Mouse (Mus musculus) heart, embryonic 11.5 days (tissue): ENCODE measurements around the gene Rpl3. TPM values are rescaled to one million over a fixed set of nuclear protein-coding genes. Genes with fewer than 3 reads are reported as not detected.
A peak's percentile ranks its signal among the peaks of the same experiment; 100 is the strongest.

Experiments
- ATAC-seq: fragments of 200-750 bp; cut with Nextera tagmentation; replicated peaks from 2 replicates; pipeline ENCODE4 v1.8.0; 2017; ENCODE audit warnings: moderate library complexity; ENCODE audit not compliant: insufficient number of reproducible peaks, low FRiP score, low TSS enrichment
- H3K27ac ChIP-seq: fragments of 300-500 bp; sonication (generic); 2 replicates; pipeline ENCODE4 v1.5.1; 2014; ENCODE audit warnings: mild to moderate bottlenecking, low read depth, low read length
- H3K27me3 ChIP-seq: fragments of 300-500 bp; sonication (generic); 2 replicates; pipeline ENCODE4 v1.6.1; 2014; ENCODE audit warnings: mild to moderate bottlenecking, low read length, mixed read lengths; ENCODE audit not compliant: control insufficient read depth, insufficient read depth
- H3K36me3 ChIP-seq: fragments of 300-500 bp; sonication (generic); 2 replicates; pipeline ENCODE4 v1.6.1; 2014; ENCODE audit warnings: mild to moderate bottlenecking, low read length, moderate library complexity, mixed read lengths; ENCODE audit not compliant: control insufficient read depth, insufficient read depth
- H3K4me1 ChIP-seq: fragments of 300-500 bp; sonication (generic); 2 replicates; pipeline ENCODE4 v1.6.1; 2014; ENCODE audit warnings: low read length; ENCODE audit not compliant: control insufficient read depth, insufficient read depth
- H3K4me2 ChIP-seq: fragments of 300-500 bp; sonication (generic); 2 replicates; pipeline ENCODE4 v1.6.1; 2014; ENCODE audit warnings: mild to moderate bottlenecking, moderate library complexity
- H3K4me3 ChIP-seq: fragments of 300-500 bp; sonication (generic); 2 replicates; pipeline ENCODE4 v1.5.1; 2014; ENCODE audit warnings: low read depth, low read length
- H3K9ac ChIP-seq: fragments of 300-500 bp; sonication (generic); 2 replicates; pipeline ENCODE4 v1.6.1; 2014; ENCODE audit warnings: mild to moderate bottlenecking, low read depth, low read length, moderate library complexity
- H3K9me3 ChIP-seq: fragments of 300-500 bp; sonication (generic); replicated peaks from 2 replicates; pipeline ENCODE4 v1.6.1; 2016; ENCODE audit warnings: low read length; ENCODE audit not compliant: control insufficient read depth
- WGBS: fragments of 180-500 bp; shearing (Covaris S2); extraction: QIAGEN DNeasy Blood & Tissue Kit; methylation state at CpG from one replicate; pipeline ENCODE4 v1.1.7; 2014; ENCODE audit not compliant: insufficient replicate concordance; 5-methylcytosine and 5-hydroxymethylcytosine counted together
- polyA plus RNA-seq: library from polyadenylated mRNA; unstranded; fragments of >200 nt; fragmentation: Nextera tagmentation; extraction: Ambion mirVana; gene quantifications from 2 replicates; pipeline ENCODE4 v1.2.1, GENCODE M21; 2014

Rpl3 gene
- polyA plus RNA-seq, 1 experiment from 2014 or later: 879 TPM

GRCm38 (mm10) chr15:80075374-80075694 is 16.3 kb downstream of the Rpl3 start:
- Histone ChIP-seq H3K27me3 (no peaks in the 10 kb centered on the region), H3K9me3 (no peaks in the 10 kb centered on the region), H3K4me3 (no peak overlapping the region), H3K27ac (peak overlapping the region; percentile 10; the same call in 1 of the 2 replicates), H3K4me1 (peaks cover 15% of the 10 kb centered on the region), H3K9ac (no peak overlapping the region), H3K36me3 (peaks cover 26% of the 10 kb centered on the region), H3K4me2 (no peak overlapping the region)
- no peak for ATAC-seq
- WGBS: 42% methylated on average over 3 of the region's 3 CpGs

GRCm38 (mm10) chr15:80074663-80075373 is 16.9 kb downstream of the Rpl3 start:
- Histone ChIP-seq H3K27me3 (no peaks in the 10 kb centered on the region), H3K4me3 (no peak overlapping the region), H3K9me3 (no peaks in the 10 kb centered on the region), H3K4me2 (no peak overlapping the region), H3K27ac (no peak overlapping the region), H3K4me1 (peaks cover 16% of the 10 kb centered on the region), H3K36me3 (peaks cover 21% of the 10 kb centered on the region), H3K9ac (no peak overlapping the region)
- 38% methylated on average over 6 of the region's 6 CpGs for WGBS
- no peak for ATAC-seq

GRCm38 (mm10) chr15:80073256-80073621 is 18.4 kb downstream of the Rpl3 start:
- 80% methylated on average over 1 of the region's 1 CpGs for WGBS
- no peak overlapping the region for H3K27ac ChIP-seq

GRCm38 (mm10) chr15:80072579-80073255 is 19.0 kb downstream of the Rpl3 start:
- no peak overlapping the region for H3K27ac ChIP-seq
- no peak overlapping the region for H3K4me2 ChIP-seq

More at GRCm38 (mm10) chr15:80073256-80073621, 18.4 kb downstream of the Rpl3 start:
- H3K4me2 ChIP-seq: no peak overlapping the region
- H3K36me3 ChIP-seq: peaks cover 7% of the 10 kb centered on the region
- ATAC-seq: no peak
- H3K4me3 ChIP-seq: no peak overlapping the region
- H3K9ac ChIP-seq: no peak overlapping the region
- peaks cover 11% of the 10 kb centered on the region for H3K4me1 ChIP-seq
- H3K9me3 ChIP-seq: no peaks in the 10 kb centered on the region
- H3K27me3 ChIP-seq: no peaks in the 10 kb centered on the region

GRCm38 (mm10) chr15:80071951-80072437 is 19.7 kb downstream of the Rpl3 start:
- H3K4me3 ChIP-seq: no peak overlapping the region
- H3K27me3 ChIP-seq: no peaks in the 10 kb centered on the region
- no peak overlapping the region for H3K4me2 ChIP-seq
- 32% methylated on average over 9 of the region's 9 CpGs for WGBS
- H3K27ac ChIP-seq: no peak overlapping the region
- peaks cover under 1% of the 10 kb centered on the region; the same call in 1 of the 2 replicates for H3K36me3 ChIP-seq
- H3K9ac ChIP-seq: no peak overlapping the region
- no peak for ATAC-seq
- H3K9me3 ChIP-seq: no peaks in the 10 kb centered on the region
- H3K4me1 ChIP-seq: peaks cover 11% of the 10 kb centered on the region

More at GRCm38 (mm10) chr15:80072579-80073255, 19.0 kb downstream of the Rpl3 start:
- ATAC-seq: no peak
- H3K9me3 ChIP-seq: no peaks in the 10 kb centered on the region
- H3K27me3 ChIP-seq: no peaks in the 10 kb centered on the region
- peaks cover 11% of the 10 kb centered on the region for H3K4me1 ChIP-seq
- no peak overlapping the region for H3K9ac ChIP-seq
- H3K4me3 ChIP-seq: no peak overlapping the region
- WGBS: 83% methylated on average over 7 of the region's 7 CpGs
- peaks cover 6% of the 10 kb centered on the region; the same call in 1 of the 2 replicates for H3K36me3 ChIP-seq

GRCm38 (mm10) chr15:80070095-80070644 is 21.5 kb downstream of the Rpl3 start:
- no peak overlapping the region for H3K4me3 ChIP-seq
- H3K4me2 ChIP-seq: no peak overlapping the region
- 46% methylated on average over 8 of the region's 8 CpGs for WGBS
- H3K9ac ChIP-seq: 0 out of 2 replicates have a peak overlapping the region, but pooled peaks have one; percentile 23
- no peak for ATAC-seq
- no peaks in the 10 kb centered on the region for H3K27me3 ChIP-seq
- H3K27ac ChIP-seq: peak overlapping the region; percentile 52; the same call in 1 of the 2 replicates
- H3K36me3 ChIP-seq: no peaks in the 10 kb centered on the region
- peaks cover 8% of the 10 kb centered on the region for H3K4me1 ChIP-seq
- H3K9me3 ChIP-seq: no peaks in the 10 kb centered on the region

- H3K27me3 ChIP-seq: no peaks in the 10 kb centered on the region
- no peak overlapping the region for H3K4me3 ChIP-seq
- 51% methylated on average over 4 of the region's 4 CpGs for WGBS
- H3K4me1 ChIP-seq: peaks cover 5% of the 10 kb centered on the region; the same call in 1 of the 2 replicates
- no peak overlapping the region for H3K4me2 ChIP-seq
- no peak overlapping the region for H3K27ac ChIP-seq
- no peak for ATAC-seq
- H3K36me3 ChIP-seq: no peaks in the 10 kb centered on the region
- H3K9me3 ChIP-seq: no peaks in the 10 kb centered on the region
- H3K9ac ChIP-seq: no peak overlapping the region
Measured at GRCm38 (mm10) chr15:80069171-80069570, 22.5 kb downstream of the Rpl3 start.

GRCm38 (mm10) chr15:80066538-80066937 is 25.1 kb downstream of the Rpl3 start:
- Histone ChIP-seq H3K27me3 (0 out of 2 replicates have a peak, but pooled peaks cover 9% of the 10 kb centered on the region), H3K4me3 (no peak overlapping the region), H3K27ac (no peak overlapping the region), H3K9me3 (no peaks in the 10 kb centered on the region), H3K36me3 (no peaks in the 10 kb centered on the region), H3K4me1 (peaks cover 5% of the 10 kb centered on the region; the same call in 1 of the 2 replicates), H3K9ac (no peak overlapping the region), H3K4me2 (no peak overlapping the region)
- WGBS: 62% methylated on average over 3 of the region's 3 CpGs
- no peak for ATAC-seq
